Mouse (Mus musculus) duodenum, adult 2 months (tissue): ENCODE results near the gene Slc38a6. TPM values are rescaled to one million over a fixed set of nuclear protein-coding genes. Genes with fewer than 3 reads are reported as not detected.

Experiments used
- polyA plus RNA-seq: library from polyadenylated mRNA; depleted of rRNA; stranded (reverse); fragments of >200 nt; gene quantifications from 2 replicates; pipeline ENCODE4 v1.2.3, GENCODE M21; 2012; ENCODE audit warnings: low replicate concordance; rRNA removed

Gene Slc38a6
- polyA plus RNA-seq, result 1.8 and 6.4 TPM in 2 replicates

DNA sequence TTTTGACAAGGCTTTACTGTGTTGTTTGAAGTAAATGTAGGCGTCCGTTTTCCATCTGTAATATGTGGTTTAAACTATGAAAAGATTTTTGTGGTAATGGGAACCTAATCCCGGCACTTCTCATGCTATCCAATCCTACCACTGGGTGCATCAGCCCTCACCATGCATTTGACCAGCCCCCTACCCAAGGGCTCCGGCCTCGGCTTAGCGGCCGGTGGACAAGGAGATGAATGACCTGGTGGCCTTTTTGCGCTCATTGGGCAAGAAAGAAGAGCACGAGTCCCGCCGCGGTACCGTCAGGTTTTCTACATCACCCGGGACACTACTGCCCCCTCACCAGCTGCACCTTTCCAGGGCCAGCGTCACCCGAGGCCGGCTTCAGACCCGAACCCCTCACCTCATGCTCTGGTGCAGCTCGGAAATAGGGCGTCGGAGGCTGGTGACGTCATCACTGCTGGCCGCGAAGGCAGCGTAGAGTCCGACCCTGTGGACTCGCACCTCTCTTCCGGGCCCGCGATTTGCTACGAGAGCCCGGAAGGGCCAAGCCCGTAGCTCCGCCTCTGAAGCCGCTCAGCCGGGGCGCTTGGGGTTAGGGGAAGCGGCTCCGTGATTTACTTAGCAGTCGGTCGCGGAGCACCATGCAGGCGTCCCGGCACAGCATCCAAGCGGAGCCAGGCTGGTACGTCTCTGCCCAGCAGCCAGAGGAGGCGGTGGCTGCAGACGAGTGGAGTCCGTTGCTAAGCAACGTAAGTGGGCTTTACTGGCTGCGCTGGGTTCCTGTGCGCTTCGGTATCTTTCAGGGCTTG lies at the start of gene Slc38a6, which contains the start of gene Trmt5:
Gene Slc38a6, plus strand, starts transcription at position 493 of the 806 bp plus-strand sequence.
Gene Trmt5, minus strand, starts transcription at position 424 of the 806 bp plus-strand sequence.

Other genes with a start within 250 kb of the Slc38a6 start
- not detected in 2 replicates for gene Six1, start 232.9 kb upstream of the Slc38a6 start, polyA plus RNA-seq
- gene Six4, start 173.3 kb upstream of the Slc38a6 start, polyA plus RNA-seq, result 0.13 TPM in 1 of 2 replicates, not detected in the other
- 0.68 and 1.0 TPM in 2 replicates for gene Mnat1, start 163.1 kb upstream of the Slc38a6 start, polyA plus RNA-seq
- gene Trmt5, start 69 bp upstream of the Slc38a6 start, polyA plus RNA-seq, result 0.71 and 1.1 TPM in 2 replicates